In genomic region chr1:34187501-34187900, GRCm38 (mm10) we compare ENCODE assay signal across 29 mouse cellular contexts.
DNase-seq lines count a peak whose midpoint lies in the region; ATAC-seq and TF ChIP-seq lines count a peak whose summit lies in the region.
"Had no signal": no experiment of that assay in that cellular context is flagged by ENCODE, and none has a peak within 500 bp of the region (broad histone marks: within the 10 kb centered on the region; RNA-seq: fewer than 3 reads in every experiment).

No protein-coding gene starts in this region.

- no peaks in the 10 kb centered on the region for H3K4me1 ChIP-seq in liver, postnatal 0 days (ENCODE audit: insufficient read depth)
- no peaks in the 10 kb centered on the region for H3K4me1 ChIP-seq in liver, embryonic 11.5 days (replicated peaks; ENCODE audit: control insufficient read depth, insufficient read depth, low read length)
- H3K4me1 ChIP-seq: limb, embryonic 13.5 days; liver, embryonic 12.5 days had no signal

- TF ChIP-seq CTCF in liver, postnatal 0 days (IDR thresholded peaks at IDR 0.05; ENCODE audit: low read depth) = no peak

- H3K27ac ChIP-seq in liver, postnatal 0 days (ENCODE audit: low read depth) = no peak overlapping the region
- H3K27ac ChIP-seq in liver, embryonic 11.5 days (ENCODE audit: low read depth, low read length) = no peak overlapping the region
- H3K27ac ChIP-seq: forebrain, embryonic 12.5 days; hindbrain, embryonic 10.5 days; hindbrain, embryonic 15.5 days; kidney, postnatal 0 days; limb, embryonic 13.5 days; liver, embryonic 12.5 days; stomach, postnatal 0 days had no signal

- no peaks in the 10 kb centered on the region for H3K27me3 ChIP-seq in liver, postnatal 0 days (ENCODE audit: insufficient read depth, low read length)
- no peaks in the 10 kb centered on the region for H3K27me3 ChIP-seq in liver, embryonic 11.5 days (replicated peaks; ENCODE audit: control insufficient read depth, insufficient read depth, low read length)
- H3K27me3 ChIP-seq: CH12.LX; forebrain, embryonic 12.5 days; hindbrain, embryonic 15.5 days; limb, embryonic 13.5 days; liver, embryonic 12.5 days had no signal

- peaks cover 9% of the 10 kb centered on the region for H3K36me3 ChIP-seq in liver, postnatal 0 days (replicated peaks; ENCODE audit: insufficient read depth, low read length)
- no peaks in the 10 kb centered on the region for H3K36me3 ChIP-seq in liver, embryonic 11.5 days (ENCODE audit: control insufficient read depth, insufficient read depth, low read length)
- H3K36me3 ChIP-seq: liver, embryonic 12.5 days had no signal

- no peak for TF ChIP-seq EP300 in liver, postnatal 0 days (IDR thresholded peaks at IDR 0.05; ENCODE audit: low read depth)

- 65% methylated on average over 5 of the region's 5 CpGs for WGBS in liver, postnatal 0 days (ENCODE audit: insufficient replicate concordance)
- WGBS in liver, embryonic 11.5 days = 72% methylated on average over 5 of the region's 5 CpGs

- 0 out of 2 replicates have a peak, but pooled peaks have one; percentile 33 for ATAC-seq in liver, postnatal 0 days
- no peak for ATAC-seq in liver, embryonic 11.5 days (replicated peaks; ENCODE audit: low FRiP score)
- ATAC-seq: forebrain, postnatal 0 days; liver, embryonic 12.5 days; lung, postnatal 0 days had no signal

- no peaks in the 10 kb centered on the region for H3K9me3 ChIP-seq in liver, postnatal 0 days (ENCODE audit: low read length)
- no peaks in the 10 kb centered on the region for H3K9me3 ChIP-seq in liver, embryonic 11.5 days (ENCODE audit: control insufficient read depth, low read length)
- H3K9me3 ChIP-seq: forebrain, embryonic 12.5 days; hindbrain, embryonic 10.5 days; hindbrain, embryonic 15.5 days; limb, embryonic 13.5 days; liver, embryonic 12.5 days had no signal

- no peak overlapping the region for H3K4me3 ChIP-seq in liver, postnatal 0 days (ENCODE audit: low read depth, low read length)
- H3K4me3 ChIP-seq in liver, embryonic 11.5 days (ENCODE audit: low read depth, low read length) = no peak overlapping the region
- H3K4me3 ChIP-seq: forebrain, embryonic 12.5 days; hindbrain, embryonic 10.5 days; hindbrain, embryonic 15.5 days; limb, embryonic 13.5 days; liver, embryonic 12.5 days had no signal

- DNase-seq in liver, postnatal 0 days = no peak
- no peak for DNase-seq in liver, embryonic 11.5 days (ENCODE audit: low spot score)
- peak; percentile 79 for DNase-seq in T-cell, adult 2 months (ENCODE audit: low spot score)
- peak; percentile 62 for DNase-seq in thymus, postnatal 0 days (ENCODE audit: low spot score)
- DNase-seq in thymus, postnatal 4 days = peak; percentile 34
- DNase-seq in yolk sac, embryonic 10.5 days (ENCODE audit: low spot score) = no peak
- no peak for DNase-seq in frontal cortex, adult 2 months (ENCODE audit: extremely low spot score in 1 of 2, low spot score in 1 of 2)
- DNase-seq in testis, postnatal 10 days (ENCODE audit: low spot score) = no peak
- DNase-seq: adrenal gland, postnatal 14 days; cerebellum, adult 11 months; cerebellum, adult 9-10 months; forebrain, postnatal 0 days; gastrocnemius, postnatal 10 days; heart, postnatal 14 days; kidney, adult 8-10 months; kidney, postnatal 4 days; layer of hippocampus, adult 9-11 months; lung, adult 18-20 months; midbrain, embryonic 14.5 days; right cerebral cortex, adult 18-20 months had no signal

- no peak overlapping the region for H3K9ac ChIP-seq in liver, postnatal 0 days (replicated peaks)
- H3K9ac ChIP-seq in liver, embryonic 11.5 days (ENCODE audit: low read depth, low read length) = no peak overlapping the region
- H3K9ac ChIP-seq: forebrain, embryonic 12.5 days; forebrain, postnatal 0 days; hindbrain, embryonic 15.5 days; limb, embryonic 13.5 days; liver, embryonic 12.5 days had no signal

- H3K4me2 ChIP-seq in liver, postnatal 0 days (ENCODE audit: low read depth, low read length) = no peak overlapping the region
- no peak overlapping the region for H3K4me2 ChIP-seq in liver, embryonic 11.5 days
- H3K4me2 ChIP-seq: forebrain, embryonic 12.5 days; hindbrain, embryonic 15.5 days; limb, embryonic 13.5 days; liver, embryonic 12.5 days had no signal

Comparison
In these comparisons a context has a peak if more than half of its experiments do, and no peak if none do; other contexts are left out.
1. DNase-seq: peak in T-cell, adult 2 months (single experiment), thymus, postnatal 0 days (single experiment) and thymus, postnatal 4 days (single experiment); none in liver, postnatal 0 days (single experiment), liver, embryonic 11.5 days (single experiment), yolk sac, embryonic 10.5 days (single experiment), frontal cortex, adult 2 months (0 of 2) and testis, postnatal 10 days (single experiment).